Mouse (Mus musculus): ENCODE measurements around the gene Tff3.

GRCm38 (mm10) chr17:31095570-31095969 lies 33.9 kb downstream of the Tff3 start:
- TF ChIP-seq POLR2A (IDR thresholded peaks at IDR 0.05; ENCODE audit: low read depth, low read length) (no peak), CTCF (IDR thresholded peaks at IDR 0.05; ENCODE audit: borderline replicate concordance, insufficient read depth, low read length) (no peak)

Data from embryonic fibroblast, embryonic 13.5 days (primary cell).